Mouse (Mus musculus) testis, adult 2 months (tissue): ENCODE results near the gene Traf4.

ENCODE experiments used
- CTCF ChIP-seq: fragments of 200-500 bp; IDR thresholded peaks from 2 replicates; pipeline ENCODE4 v1.5.1; 2012; ENCODE audit warnings: low read depth, mild to moderate bottlenecking, inconsistent platforms, low read length, moderate library complexity; ENCODE audit not compliant: control insufficient read depth, insufficient read depth, insufficient replicate concordance
- POLR2A ChIP-seq: fragments of 200-500 bp; IDR thresholded peaks from 2 replicates; pipeline ENCODE4 v1.6.1; 2012; ENCODE audit warnings: low read depth, mild to moderate bottlenecking, inconsistent platforms, low read length, moderate library complexity; ENCODE audit not compliant: control insufficient read depth

GRCm38 (mm10) chr11:78210615-78211014, 45.2 kb upstream of the Traf4 start:
- no peak for TF ChIP-seq CTCF
- TF ChIP-seq POLR2A, result no peak
